ENCODE assay signal across 21 mouse cellular contexts in genomic region chr16:44212703-44213102, GRCm38 (mm10). TPM values are rescaled to one million over a fixed set of nuclear protein-coding genes. Genes with fewer than 3 reads are reported as not detected.
DNase-seq lines count a peak whose midpoint lies in the region; ATAC-seq and TF ChIP-seq lines count a peak whose summit lies in the region.
"Had no signal": no experiment of that assay in that cellular context is flagged by ENCODE, and none has a peak within 500 bp of the region (broad histone marks: within the 10 kb centered on the region; RNA-seq: fewer than 3 reads in every experiment).

No protein-coding gene starts in this region.

- no peak for TF ChIP-seq POLR2A in CH12.LX (IDR thresholded peaks at IDR 0.05; ENCODE audit: low read depth, low read length)

- peaks cover 25 to 74% of the 10 kb centered on the region in 2 experiments for H3K36me3 ChIP-seq in CH12.LX (replicated peaks in 1 of 2; ENCODE audit: control insufficient read depth in 1 of 2, insufficient read depth in 1 of 2, low read length in 1 of 2)

- H3K9ac ChIP-seq in CH12.LX (ENCODE audit: insufficient read depth, low read depth), result no peak overlapping the region
- H3K9ac ChIP-seq: embryonic facial prominence, embryonic 12.5 days; forebrain, embryonic 15.5 days; heart, embryonic 15.5 days; hindbrain, embryonic 13.5 days had no signal

- no peak overlapping the region for H3K4me2 ChIP-seq in CH12.LX (ENCODE audit: insufficient read depth, low read depth, poor library complexity, severe bottlenecking)
- H3K4me2 ChIP-seq: embryonic facial prominence, embryonic 12.5 days; forebrain, embryonic 15.5 days; heart, embryonic 11.5 days; heart, embryonic 15.5 days; hindbrain, embryonic 13.5 days had no signal

- H3K4me1 ChIP-seq in CH12.LX (ENCODE audit: control insufficient read depth in 1 of 2, insufficient read depth in 2 of 2), result peaks cover 0 to 24% of the 10 kb centered on the region in 2 experiments; a peak in 2 of 4 replicates
- H3K4me1 ChIP-seq: embryonic facial prominence, embryonic 12.5 days; forebrain, embryonic 15.5 days; hindbrain, embryonic 13.5 days had no signal

- no peak overlapping the region for H3K27ac ChIP-seq in CH12.LX (ENCODE audit: insufficient read depth, low read depth)
- H3K27ac ChIP-seq: embryonic facial prominence, embryonic 12.5 days; forebrain, embryonic 15.5 days; heart, embryonic 15.5 days; hindbrain, embryonic 13.5 days; hindbrain, postnatal 0 days had no signal

- H3K9me3 ChIP-seq in CH12.LX (replicated peaks; ENCODE audit: low read length), result no peaks in the 10 kb centered on the region
- H3K9me3 ChIP-seq: embryonic facial prominence, embryonic 12.5 days; forebrain, embryonic 15.5 days; heart, embryonic 15.5 days; hindbrain, embryonic 13.5 days had no signal

- H3K79me2 ChIP-seq in CH12.LX (replicated peaks; ENCODE audit: control insufficient read depth, extremely low read depth, insufficient read depth, poor library complexity, severe bottlenecking), result no peaks in the 10 kb centered on the region

- no peak for TF ChIP-seq EP300 in CH12.LX (IDR thresholded peaks at IDR 0.05; ENCODE audit: low read length)

- in situ Hi-C loops in CH12.LX (cut with MboI; ENCODE audit: low pct_ligation_motif_present, low pct_unique_long_range_greater_than_20kb, low sequenced_read_pairs), result no loop called here

- dilution Hi-C loops in CH12.LX (cut with MboI; ENCODE audit: extremely low pct_ligation_motif_present, extremely low pct_unique_long_range_greater_than_20kb, low sequenced_read_pairs), result no loop called here

- H3K4me3 ChIP-seq in CH12.LX (replicated peaks in 1 of 3; ENCODE audit: low read depth in 2 of 3, low read length in 2 of 3, poor library complexity in 1 of 3), result no peak overlapping the region
- H3K4me3 ChIP-seq: embryonic facial prominence, embryonic 12.5 days; forebrain, embryonic 15.5 days; heart, embryonic 15.5 days; hindbrain, embryonic 13.5 days had no signal

- H3K27me3 ChIP-seq in CH12.LX (replicated peaks), result no peaks in the 10 kb centered on the region
- H3K27me3 ChIP-seq: embryonic facial prominence, embryonic 12.5 days; forebrain, embryonic 15.5 days; heart, embryonic 15.5 days; hindbrain, embryonic 13.5 days had no signal

- no peak for TF ChIP-seq CTCF in CH12.LX (conservative IDR thresholded peaks at IDR 0.05 in 1 of 2, IDR thresholded peaks at IDR 0.05 in 1 of 2; ENCODE audit: low read depth in 2 of 2, low read length in 2 of 2)

- DNase-seq in frontal cortex, postnatal 25 days (ENCODE audit: low spot score in 2 of 2), result no peak
- peak; percentile 35 to 40 for DNase-seq in spleen, adult 18-20 months
- no peak for DNase-seq in spleen, postnatal 14 days (ENCODE audit: low spot score in 2 of 2)
- peak; percentile 24 for DNase-seq in CH12.LX (ENCODE audit: extremely low read depth)
- no peak for DNase-seq in kidney, postnatal 10 days
- DNase-seq in right cerebral cortex, postnatal 10 days (ENCODE audit: low spot score in 2 of 2), result no peak
- DNase-seq: adrenal gland, adult 8-10 months; adrenal gland, postnatal 36 days; cerebellum, adult 2 months; cerebellum, postnatal 10 days; embryo, embryonic 11 days; gastrocnemius, postnatal 36 days; heart, adult 18-20 months; heart, postnatal 14 days had no signal

- no peak for TF ChIP-seq RAD21 in CH12.LX (IDR thresholded peaks at IDR 0.05; ENCODE audit: low read depth, low read length)

- ATAC-seq in frontal cortex, adult (ENCODE audit: low TSS enrichment), result peak; percentile 24; the same call in 1 of the 2 replicates
- ATAC-seq: forebrain, embryonic 15.5 days; hindbrain, postnatal 0 days had no signal

TF ChIP-seq in CH12.LX, 34 proteins besides CTCF, POLR2A, EP300 and RAD21:
- TF ChIP-seq KAT2A (IDR thresholded peaks at IDR 0.05; ENCODE audit: insufficient replicate concordance, low read length) (no peak), CHD1 (IDR thresholded peaks at IDR 0.05; ENCODE audit: low read depth, low read length) (no peak), JUN (IDR thresholded peaks at IDR 0.05; ENCODE audit: insufficient read depth, low read depth, low read length) (no peak), GABPA (IDR thresholded peaks at IDR 0.05; ENCODE audit: insufficient replicate concordance, low read depth, low read length) (no peak), UBTF (IDR thresholded peaks at IDR 0.05; ENCODE audit: low read depth, low read length) (no peak), RCOR1 (conservative IDR thresholded peaks at IDR 0.05; ENCODE audit: low read depth, low read length) (no peak), POLR2AphosphoS2 (IDR thresholded peaks at IDR 0.05; ENCODE audit: low read depth, low read length) (no peak), CHD2 (IDR thresholded peaks at IDR 0.05; ENCODE audit: low read length) (no peak), MAZ (IDR thresholded peaks at IDR 0.05; ENCODE audit: low read depth, low read length) (no peak)
TF ChIP-seq in CH12.LX: peak in this region for 0.

RNA-seq across cellular contexts. Expression of gene Usf3, which starts 39.7 kb away (rescaled TPM):
- total RNA-seq in CH12.LX (2012; rRNA removed) (4.8 and 5.2 TPM in 2 replicates), CH12.LX (2014; rRNA removed) (3.6 and 4.0 TPM in 2 replicates)
- 5.0 and 8.5 TPM in 2 replicates for polyA plus RNA-seq in CH12.LX (2012; ENCODE audit: insufficient read length, low read depth)

Comparison
In these comparisons a context has a peak if more than half of its experiments do, and no peak if none do; other contexts are left out.
1. DNase-seq: peak in spleen, adult 18-20 months (2 of 2) and CH12.LX (single experiment); none in frontal cortex, postnatal 25 days (0 of 2), spleen, postnatal 14 days (0 of 2), kidney, postnatal 10 days (single experiment) and right cerebral cortex, postnatal 10 days (0 of 2).